Mouse (Mus musculus): ENCODE results near the gene Ttc5. TPM values are rescaled to one million over a fixed set of nuclear protein-coding genes. Genes with fewer than 3 reads are reported as not detected.
"Not testable (repeated sequence)": the region's sequence is repeated elsewhere in the genome, so short reads cannot be mapped to it uniquely, and the experiment has no call there.

The Ttc5 gene
- polyA plus RNA-seq, 1 experiment from 2014 or later = 132 TPM

- ATAC-seq; H3K9ac ChIP-seq (ENCODE audit: low read depth, low read length); H3K36me3 ChIP-seq (ENCODE audit: control insufficient read depth, insufficient read depth, low read length); H3K9me3 ChIP-seq (replicated peaks; ENCODE audit: control insufficient read depth, low read length, poor library complexity, severe bottlenecking); H3K4me3 ChIP-seq (ENCODE audit: low read depth, low read length); H3K4me2 ChIP-seq (ENCODE audit: low read length); H3K27me3 ChIP-seq (ENCODE audit: control insufficient read depth, insufficient read depth, low read depth, low read length); H3K4me1 ChIP-seq (ENCODE audit: control insufficient read depth, insufficient read depth, low read length); H3K27ac ChIP-seq (ENCODE audit: low read length): not testable (repeated sequence)
- 89% methylated on average over 3 of the region's 4 CpGs for WGBS
Measured at GRCm38 (mm10) chr14:50722371-50722770, 62.9 kb downstream of the Ttc5 start.

DNA sequence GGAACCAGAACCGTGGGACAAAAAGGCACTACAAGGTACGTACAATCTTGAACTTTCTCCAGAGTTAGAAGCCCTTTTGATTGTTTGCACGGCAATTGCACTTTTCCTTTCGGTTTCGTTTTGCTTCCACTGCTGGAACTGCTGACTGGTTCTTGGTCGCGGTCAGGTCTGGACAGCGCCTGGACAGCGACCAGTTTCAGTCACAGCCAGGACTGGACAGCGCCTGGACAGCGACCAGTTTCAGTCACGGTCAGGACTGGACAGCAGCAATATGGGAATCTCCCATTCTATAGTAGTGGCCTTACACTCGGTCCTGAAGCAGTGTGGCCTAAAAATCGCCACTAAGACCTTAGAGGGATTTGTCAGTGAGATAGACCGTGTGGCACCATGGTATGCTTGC, 65.4 kb downstream of the Ttc5 start:
- ATAC-seq; H3K27ac ChIP-seq (ENCODE audit: low read length); H3K9me3 ChIP-seq (replicated peaks; ENCODE audit: control insufficient read depth, low read length, poor library complexity, severe bottlenecking); H3K36me3 ChIP-seq (ENCODE audit: control insufficient read depth, insufficient read depth, low read length); H3K4me3 ChIP-seq (ENCODE audit: low read depth, low read length); H3K4me1 ChIP-seq (ENCODE audit: control insufficient read depth, insufficient read depth, low read length); H3K27me3 ChIP-seq (ENCODE audit: control insufficient read depth, insufficient read depth, low read depth, low read length); H3K4me2 ChIP-seq (ENCODE audit: low read length); H3K9ac ChIP-seq (ENCODE audit: low read depth, low read length): not testable (repeated sequence)
- WGBS = 94% methylated on average over 14 of the region's 15 CpGs

Other genes with a start within 250 kb of the Ttc5 start
- not detected in 2 replicates for gene Olfr744, start 170.6 kb downstream of the Ttc5 start, polyA plus RNA-seq (2015; fragmentation: Nextera tagmentation; extraction: Ambion mirVana)
- gene Olfr745, start 146.1 kb downstream of the Ttc5 start, polyA plus RNA-seq (2015; fragmentation: Nextera tagmentation; extraction: Ambion mirVana) = not detected in 2 replicates
- gene Olfr746, start 138.4 kb downstream of the Ttc5 start, polyA plus RNA-seq (2015; fragmentation: Nextera tagmentation; extraction: Ambion mirVana) = not detected in 2 replicates
- not detected in 2 replicates for gene Olfr747, start 92.3 kb downstream of the Ttc5 start, polyA plus RNA-seq (2015; fragmentation: Nextera tagmentation; extraction: Ambion mirVana)
- not detected in 2 replicates for gene Olfr748, start 78.1 kb downstream of the Ttc5 start, polyA plus RNA-seq (2015; fragmentation: Nextera tagmentation; extraction: Ambion mirVana)
- gene Olfr749, start 40.4 kb downstream of the Ttc5 start, polyA plus RNA-seq (2015; fragmentation: Nextera tagmentation; extraction: Ambion mirVana) = not detected in 2 replicates
- gene Ccnb1ip1, start 22.2 kb upstream of the Ttc5 start, polyA plus RNA-seq (2015; fragmentation: Nextera tagmentation; extraction: Ambion mirVana) = not detected in 2 replicates
- gene Parp2, start 22.3 kb upstream of the Ttc5 start, polyA plus RNA-seq (2015; fragmentation: Nextera tagmentation; extraction: Ambion mirVana) = 39.1 and 41.5 TPM in 2 replicates
- 1.6 and 2.9 TPM in 2 replicates for gene Tep1, start 85.0 kb upstream of the Ttc5 start, polyA plus RNA-seq (2015; fragmentation: Nextera tagmentation; extraction: Ambion mirVana)
- gene Klhl33, start 112.0 kb upstream of the Ttc5 start, polyA plus RNA-seq (2015; fragmentation: Nextera tagmentation; extraction: Ambion mirVana) = 2.4 and 2.8 TPM in 2 replicates
- 113 and 117 TPM in 2 replicates for gene Osgep, start 139.4 kb upstream of the Ttc5 start, polyA plus RNA-seq (2015; fragmentation: Nextera tagmentation; extraction: Ambion mirVana)
- 173 and 193 TPM in 2 replicates for gene Apex1, start 139.4 kb upstream of the Ttc5 start, polyA plus RNA-seq (2015; fragmentation: Nextera tagmentation; extraction: Ambion mirVana)
- 95.0 and 99.5 TPM in 2 replicates for gene Pip4p1, start 145.3 kb upstream of the Ttc5 start, polyA plus RNA-seq (2015; fragmentation: Nextera tagmentation; extraction: Ambion mirVana)
- gene Pnp, start 145.6 kb upstream of the Ttc5 start, polyA plus RNA-seq (2015; fragmentation: Nextera tagmentation; extraction: Ambion mirVana) = 20.8 and 22.8 TPM in 2 replicates
- gene Gm49342, start 159.0 kb upstream of the Ttc5 start, polyA plus RNA-seq (2015; fragmentation: Nextera tagmentation; extraction: Ambion mirVana) = not detected in 2 replicates
- gene Pnp2, start 170.5 kb upstream of the Ttc5 start, polyA plus RNA-seq (2015; fragmentation: Nextera tagmentation; extraction: Ambion mirVana) = 1.1 and 1.3 TPM in 2 replicates
- not detected in 2 replicates for gene Rnase10, start 222.2 kb upstream of the Ttc5 start, polyA plus RNA-seq (2015; fragmentation: Nextera tagmentation; extraction: Ambion mirVana)